Mouse (Mus musculus) T-cell, adult 66 days (primary cell): ENCODE data around the gene 4930435E12Rik. TPM values are rescaled to one million over a fixed set of nuclear protein-coding genes. Genes with fewer than 3 reads are reported as not detected.

Source experiments
- total RNA-seq, 2 experiments: library from RNA; stranded (reverse); gene quantifications; 3 replicates in 1 of 2; 4 replicates in 1 of 2; pipeline ENCODE4 v1.2.4; 2023

4930435E12Rik gene
- not detected for total RNA-seq

DNA sequence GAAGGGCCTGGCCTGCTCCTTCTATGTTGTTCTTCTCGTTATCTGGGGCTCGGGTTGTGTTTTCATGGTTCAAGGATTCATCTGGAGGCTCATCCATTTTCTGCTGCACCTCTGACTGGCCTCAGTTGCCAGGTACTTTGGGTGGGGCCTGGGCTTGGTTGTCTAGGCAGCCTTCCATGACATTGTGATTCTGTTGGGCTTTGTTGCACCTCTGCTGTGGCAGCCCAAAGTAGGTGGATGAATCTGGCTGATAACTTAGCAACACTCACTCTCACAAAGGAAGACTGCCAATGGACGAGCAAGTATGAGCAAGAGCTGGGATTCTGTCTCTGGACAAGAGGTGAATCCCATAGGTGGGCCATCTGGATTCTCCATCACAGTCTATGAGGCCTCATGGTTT is at the start of gene 4930435E12Rik:
4930435E12Rik (minus strand) TSS at position 101 of the 400 bp plus-strand sequence.

DNA sequence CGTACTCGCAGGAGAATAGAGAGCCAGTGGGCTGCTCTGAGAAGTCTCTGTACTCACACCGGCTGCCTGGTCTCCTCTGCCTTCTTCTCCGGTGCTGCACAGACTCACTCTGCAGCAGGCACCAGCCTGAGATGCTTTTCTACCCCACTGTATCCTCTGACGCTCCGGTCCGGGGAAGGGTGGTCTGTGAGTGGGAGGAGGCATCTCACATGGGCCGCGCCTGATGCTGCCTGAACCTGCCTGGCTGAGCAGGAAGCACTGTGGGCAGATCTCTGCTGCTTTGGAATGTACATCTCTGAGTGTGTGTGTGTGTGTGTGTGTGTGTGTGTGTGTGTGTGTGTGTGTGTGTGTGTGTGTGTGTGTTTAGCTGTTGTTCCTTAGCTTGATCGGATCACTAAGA is 28.5 kb downstream of the 4930435E12Rik start, which contains the start of gene Upk1b:
Upk1b (minus strand) TSS at position 238 of the 400 bp plus-strand sequence.

Other genes starting within 250 kb of the 4930435E12Rik start
- 10 to 100 TPM; 12.0 to 14.8 TPM for gene Arhgap31, start 115.5 kb downstream of the 4930435E12Rik start, total RNA-seq
- under 1 TPM; 0.53 to 0.87 TPM for gene B4galt4, start 86.5 kb downstream of the 4930435E12Rik start, total RNA-seq
- not detected for gene Upk1b, start 28.4 kb downstream of the 4930435E12Rik start, total RNA-seq
- not detected for gene Igsf11, start 63.9 kb upstream of the 4930435E12Rik start, total RNA-seq